Mouse (Mus musculus): ENCODE measurements around the gene Zfp568.

GRCm38 (mm10) chr7:29983340-29983689 lies 440 bp upstream of the Zfp568 start:
- TF ChIP-seq CTCF (conservative IDR thresholded peaks at IDR 0.05; ENCODE audit: low read length): no peak
- TF ChIP-seq POU5F1 (IDR thresholded peaks at IDR 0.05; ENCODE audit: borderline replicate concordance, low read length): no peak
- TF ChIP-seq NANOG (IDR thresholded peaks at IDR 0.05; ENCODE audit: borderline replicate concordance, low read length): no peak

All from E14TG2a.4 (cell line).